Mouse (Mus musculus) left cerebral cortex, adult 9 months (tissue): ENCODE results near the gene Suv39h1.
"Not testable (repeated sequence)": the region's sequence is repeated elsewhere in the genome, so short reads cannot be mapped to it uniquely, and the experiment has no call there.

Source experiments
- DNase-seq, 2 experiments: peaks; one replicate each; pipeline ENCODE4 v3.0.0; 2022; ENCODE audit warnings: low spot score in 2 of 2

Gene Suv39h1

GRCm38 (mm10) chrX:8026811-8027210, 47.7 kb downstream of the Suv39h1 start:
- DNase-seq, result no peak

GRCm38 (mm10) chrX:8024795-8025194, 49.8 kb downstream of the Suv39h1 start:
- no peak for DNase-seq

DNA sequence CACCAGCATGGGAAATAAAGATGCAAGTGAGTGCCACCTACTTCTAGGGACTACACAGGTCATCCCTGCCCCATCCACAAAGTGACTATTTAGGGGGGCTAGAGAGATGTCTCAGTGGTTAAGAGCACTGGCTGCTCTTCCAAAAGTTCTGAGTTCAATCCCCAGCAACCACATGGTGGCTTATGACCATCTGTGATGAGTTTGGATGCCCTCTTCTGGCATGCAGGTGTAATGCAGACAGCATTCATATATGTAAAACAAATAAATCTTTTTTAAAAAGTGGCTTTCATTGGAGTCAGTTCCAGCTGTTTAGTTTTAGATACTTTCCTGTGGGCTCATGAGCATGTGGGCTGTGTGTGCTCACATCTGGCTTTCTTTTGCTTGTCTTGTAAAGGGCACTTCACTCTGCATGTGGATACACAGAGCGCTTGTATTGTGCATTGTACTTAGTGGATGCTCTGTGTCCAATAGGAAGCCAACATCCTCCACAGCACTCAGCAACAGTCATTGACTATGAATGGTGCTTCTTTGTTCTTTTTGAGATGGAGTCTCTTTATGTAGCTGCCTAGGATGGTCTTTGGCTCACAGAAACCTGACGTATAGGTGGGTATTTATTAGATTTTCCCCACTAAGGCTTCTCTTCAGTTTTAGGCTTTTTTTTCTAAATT, 54.3 kb downstream of the Suv39h1 start:
- no peak for DNase-seq

DNA sequence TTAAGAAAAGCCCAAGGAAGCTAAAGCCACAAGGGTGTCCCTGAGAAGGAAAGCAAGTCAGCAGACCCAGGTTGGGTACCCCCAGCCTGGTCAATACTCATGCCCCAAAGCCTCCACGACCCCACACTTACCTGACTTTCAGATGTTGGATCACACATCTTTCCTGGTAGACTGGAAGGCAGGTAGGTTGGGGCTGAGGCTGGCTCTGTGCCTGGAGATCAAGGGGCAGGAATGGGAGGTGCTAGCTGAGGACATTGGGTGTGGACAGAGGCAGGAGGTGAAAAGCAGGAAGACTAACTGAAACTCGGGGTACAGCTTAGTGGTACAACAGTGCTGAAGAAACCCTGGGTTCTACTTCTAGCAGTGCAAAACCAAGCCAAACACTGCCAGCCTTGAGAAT, 56.3 kb downstream of the Suv39h1 start, which contains the start of gene Glod5:
TSS of gene Glod5 (minus strand) at position 207 of the 400 bp plus-strand sequence.
- DNase-seq, result no peak

DNA sequence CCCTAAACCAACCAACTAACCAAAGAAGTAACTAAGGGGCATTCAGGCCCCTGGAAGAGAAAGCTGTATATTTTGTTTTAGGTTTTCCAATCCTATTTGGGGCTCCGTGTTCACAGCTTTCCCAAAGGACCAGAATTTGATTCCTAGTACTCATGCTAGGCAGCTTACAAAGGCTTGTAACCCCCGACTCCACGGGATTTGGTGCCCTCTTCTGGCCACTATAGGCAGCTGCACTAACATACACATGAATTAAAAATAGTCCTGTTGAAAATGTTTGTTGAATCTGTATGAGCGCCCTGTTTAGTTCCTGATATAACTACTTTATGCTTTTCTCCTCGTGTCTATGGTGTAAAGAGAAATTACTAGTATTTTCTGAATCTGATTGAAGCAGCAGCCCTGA, 57.4 kb downstream of the Suv39h1 start:
- peak in 1 of 2 experiments; percentile 4 for DNase-seq

- not testable (repeated sequence) for DNase-seq
Observed at GRCm38 (mm10) chrX:8015675-8016074, 58.9 kb downstream of the Suv39h1 start.

DNA sequence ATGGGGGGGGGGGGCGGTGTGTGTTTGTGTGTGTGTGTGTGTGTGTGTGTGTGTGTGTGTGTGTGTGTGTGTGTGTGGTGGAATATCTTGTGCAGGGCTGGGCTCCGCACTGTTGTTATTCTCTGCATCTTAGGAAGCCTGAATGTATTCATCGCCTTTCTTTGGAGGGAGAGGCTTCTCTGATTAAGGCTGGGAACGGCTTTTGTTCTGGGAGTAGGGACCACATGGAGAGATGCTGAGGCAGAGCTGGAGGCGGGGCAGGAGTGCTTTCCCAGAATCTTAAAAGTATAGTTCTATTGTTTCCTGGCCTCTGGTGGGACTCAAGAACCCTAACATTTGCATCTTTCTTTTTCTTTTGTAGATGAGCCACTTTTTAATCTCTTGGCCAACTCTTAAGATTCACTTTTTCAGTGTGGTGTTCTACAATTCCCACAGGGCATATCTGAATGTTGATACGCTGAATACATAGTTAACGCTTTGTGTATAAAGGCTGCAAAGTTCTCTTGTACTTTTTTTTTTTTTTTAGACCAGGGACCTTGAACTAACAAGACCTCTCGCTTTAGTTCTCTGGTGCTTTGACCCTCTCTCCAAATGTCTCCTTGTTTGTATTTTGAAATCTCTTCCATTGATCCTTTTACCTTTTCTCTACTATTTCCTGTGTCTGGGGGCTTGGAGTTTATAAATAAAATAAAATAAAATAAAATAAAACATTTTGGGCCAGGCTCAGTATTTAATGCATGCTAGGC, 60.8 kb downstream of the Suv39h1 start:
- DNase-seq, result no peak

- no peak for DNase-seq
Observed at GRCm38 (mm10) chrX:8013157-8013556, 61.4 kb downstream of the Suv39h1 start.
